Mouse (Mus musculus) lung, adult 18-20 months (tissue): ENCODE results near the gene Mmgt2.
A peak's percentile ranks its signal among the peaks of the same experiment; 100 is the strongest.

Source experiments
- DNase-seq, 2 experiments: peaks; one replicate each; pipeline ENCODE4 v3.0.0; 2022; ENCODE audit warnings: mixed read lengths in 2 of 2

Mmgt2 gene

GRCm38 (mm10) chr11:62621586-62622283 lies 26.7 kb upstream of the Mmgt2 start:
- no peak for DNase-seq

GRCm38 (mm10) chr11:62622850-62623249 lies 25.6 kb upstream of the Mmgt2 start:
- DNase-seq, result no peak

GRCm38 (mm10) chr11:62624341-62625291 lies 23.8 kb upstream of the Mmgt2 start:
- DNase-seq, result peak in 1 of 2 experiments; percentile 39

GRCm38 (mm10) chr11:62629352-62630224 lies 18.9 kb upstream of the Mmgt2 start:
- DNase-seq, result no peak

- DNase-seq, result no peak
Observed at GRCm38 (mm10) chr11:62630225-62630821, 18.1 kb upstream of the Mmgt2 start.

- DNase-seq, result no peak
Observed at GRCm38 (mm10) chr11:62631138-62631537, 17.3 kb upstream of the Mmgt2 start.

GRCm38 (mm10) chr11:62635406-62635805 lies 13.1 kb upstream of the Mmgt2 start:
- DNase-seq, result no peak

GRCm38 (mm10) chr11:62636105-62636839 lies 12.2 kb upstream of the Mmgt2 start:
- no peak for DNase-seq

- DNase-seq, result no peak
Observed at GRCm38 (mm10) chr11:62636840-62637221, 11.6 kb upstream of the Mmgt2 start.

- DNase-seq, result no peak
Observed at GRCm38 (mm10) chr11:62637401-62637800, 11.1 kb upstream of the Mmgt2 start.

GRCm38 (mm10) chr11:62637806-62638205 lies 10.7 kb upstream of the Mmgt2 start:
- no peak for DNase-seq

- no peak for DNase-seq
Observed at GRCm38 (mm10) chr11:62638402-62638801, 10.1 kb upstream of the Mmgt2 start.

GRCm38 (mm10) chr11:62640378-62640777 lies 8.1 kb upstream of the Mmgt2 start:
- DNase-seq, result no peak

- peak; percentile 61 to 63 for DNase-seq
Observed at GRCm38 (mm10) chr11:62642023-62642844, 6.2 kb upstream of the Mmgt2 start.

- DNase-seq, result peak; percentile 85 to 89
Observed at GRCm38 (mm10) chr11:62643011-62643631, 5.3 kb upstream of the Mmgt2 start.

- no peak for DNase-seq
Observed at GRCm38 (mm10) chr11:62643681-62644363, 4.6 kb upstream of the Mmgt2 start.

GRCm38 (mm10) chr11:62644602-62645336 lies 3.7 kb upstream of the Mmgt2 start:
- no peak for DNase-seq

- no peak for DNase-seq
Observed at GRCm38 (mm10) chr11:62645337-62645675, 3.2 kb upstream of the Mmgt2 start.
